Mouse (Mus musculus): ENCODE results near the gene Gm21987. TPM values are rescaled to one million over a fixed set of nuclear protein-coding genes. Genes with fewer than 3 reads are reported as not detected.
A peak's percentile ranks its signal among the peaks of the same experiment; 100 is the strongest.

Gene Gm21987
- polyA plus RNA-seq (2015; fragmentation: Nextera tagmentation; extraction: Ambion mirVana), result 0.52 and 0.90 TPM in 2 replicates

- 3% methylated on average over 35 of the region's 35 CpGs for WGBS
- H3K27me3 ChIP-seq (ENCODE audit: control insufficient read depth, insufficient read depth, low read length), result no peaks in the 10 kb centered on the region
- ATAC-seq (ENCODE audit: insufficient read depth, low FRiP score), result peak; percentile 97
- H3K4me1 ChIP-seq (ENCODE audit: control insufficient read depth, insufficient read depth, low read length), result peaks cover 14% of the 10 kb centered on the region
- H3K36me3 ChIP-seq (ENCODE audit: control insufficient read depth, insufficient read depth, low read length), result no peaks in the 10 kb centered on the region
- peak within 1 kb of the TSS; percentile 59 for H3K4me2 ChIP-seq (ENCODE audit: low read depth, low read length)
- no peaks in the 10 kb centered on the region for H3K9me3 ChIP-seq (replicated peaks; ENCODE audit: control insufficient read depth, low read length)
- peak within 1 kb of the TSS; percentile 94 for H3K4me3 ChIP-seq (replicated peaks; ENCODE audit: low read length)
- peak within 1 kb of the TSS; percentile 85 for H3K9ac ChIP-seq (ENCODE audit: low read length)
- peak within 1 kb of the TSS; percentile 85 for H3K27ac ChIP-seq (ENCODE audit: low read length)
Observed at GRCm38 (mm10) chr16:38346529-38347325, at the start of gene Gm21987, which contains the start of gene Cox17. Gene Gm21987, plus strand, starts transcription at chr16:38347040. Gene Cox17, plus strand, starts transcription at chr16:38346991.

GRCm38 (mm10) chr16:38298410-38298809, 48.4 kb upstream of the Gm21987 start:
- Histone ChIP-seq H3K4me1 (ENCODE audit: control insufficient read depth, insufficient read depth, low read length) (no peaks in the 10 kb centered on the region), H3K27ac (ENCODE audit: low read length) (no peak overlapping the region), H3K27me3 (ENCODE audit: control insufficient read depth, insufficient read depth, low read length) (no peaks in the 10 kb centered on the region), H3K36me3 (ENCODE audit: control insufficient read depth, insufficient read depth, low read length) (no peaks in the 10 kb centered on the region), H3K4me2 (ENCODE audit: low read depth, low read length) (no peak overlapping the region), H3K4me3 (replicated peaks; ENCODE audit: low read length) (no peak overlapping the region), H3K9ac (ENCODE audit: low read length) (no peak overlapping the region), H3K9me3 (replicated peaks; ENCODE audit: control insufficient read depth, low read length) (no peaks in the 10 kb centered on the region)
- 85% methylated on average over 6 of the region's 6 CpGs for WGBS
- no peak for ATAC-seq (ENCODE audit: insufficient read depth, low FRiP score)

GRCm38 (mm10) chr16:38302367-38302766, 44.5 kb upstream of the Gm21987 start:
- H3K4me3 ChIP-seq (replicated peaks; ENCODE audit: low read length), result no peak overlapping the region
- H3K4me1 ChIP-seq (ENCODE audit: control insufficient read depth, insufficient read depth, low read length), result no peaks in the 10 kb centered on the region
- H3K4me2 ChIP-seq (ENCODE audit: low read depth, low read length), result no peak overlapping the region
- H3K9me3 ChIP-seq (replicated peaks; ENCODE audit: control insufficient read depth, low read length), result no peaks in the 10 kb centered on the region
- no peak overlapping the region for H3K9ac ChIP-seq (ENCODE audit: low read length)
- H3K27me3 ChIP-seq (ENCODE audit: control insufficient read depth, insufficient read depth, low read length), result no peaks in the 10 kb centered on the region
- no peak for ATAC-seq (ENCODE audit: insufficient read depth, low FRiP score)
- WGBS, result 84% methylated on average over 13 of the region's 13 CpGs
- no peak overlapping the region for H3K27ac ChIP-seq (ENCODE audit: low read length)
- H3K36me3 ChIP-seq (ENCODE audit: control insufficient read depth, insufficient read depth, low read length), result no peaks in the 10 kb centered on the region

GRCm38 (mm10) chr16:38304460-38305194, 42.2 kb upstream of the Gm21987 start:
- 0 out of 2 replicates have a peak overlapping the region, but pooled peaks have one; percentile 12 for H3K4me3 ChIP-seq (replicated peaks; ENCODE audit: low read length)
- peak; percentile 62; the same call in 1 of the 2 replicates for ATAC-seq (ENCODE audit: insufficient read depth, low FRiP score)
- H3K4me2 ChIP-seq (ENCODE audit: low read depth, low read length), result peak overlapping the region; percentile 33
- 0 out of 2 replicates have a peak overlapping the region, but pooled peaks have one; percentile 11 for H3K9ac ChIP-seq (ENCODE audit: low read length)
- no peaks in the 10 kb centered on the region for H3K4me1 ChIP-seq (ENCODE audit: control insufficient read depth, insufficient read depth, low read length)
- 57% methylated on average over 17 of the region's 17 CpGs for WGBS
- H3K27ac ChIP-seq (ENCODE audit: low read length), result no peak overlapping the region
- H3K27me3 ChIP-seq (ENCODE audit: control insufficient read depth, insufficient read depth, low read length), result no peaks in the 10 kb centered on the region
- no peaks in the 10 kb centered on the region for H3K36me3 ChIP-seq (ENCODE audit: control insufficient read depth, insufficient read depth, low read length)
- H3K9me3 ChIP-seq (replicated peaks; ENCODE audit: control insufficient read depth, low read length), result no peaks in the 10 kb centered on the region

- no peak for ATAC-seq (ENCODE audit: insufficient read depth, low FRiP score)
- 51% methylated on average over 18 of the region's 18 CpGs for WGBS
- H3K4me2 ChIP-seq (ENCODE audit: low read depth, low read length), result no peak overlapping the region
Observed at GRCm38 (mm10) chr16:38306571-38307220, 40.1 kb upstream of the Gm21987 start.

GRCm38 (mm10) chr16:38307221-38307605, 39.6 kb upstream of the Gm21987 start:
- Histone ChIP-seq H3K4me1 (ENCODE audit: control insufficient read depth, insufficient read depth, low read length) (no peaks in the 10 kb centered on the region), H3K27me3 (ENCODE audit: control insufficient read depth, insufficient read depth, low read length) (no peaks in the 10 kb centered on the region), H3K4me3 (replicated peaks; ENCODE audit: low read length) (no peak overlapping the region), H3K4me2 (ENCODE audit: low read depth, low read length) (no peak overlapping the region), H3K9ac (ENCODE audit: low read length) (no peak overlapping the region), H3K36me3 (ENCODE audit: control insufficient read depth, insufficient read depth, low read length) (no peaks in the 10 kb centered on the region), H3K9me3 (replicated peaks; ENCODE audit: control insufficient read depth, low read length) (no peaks in the 10 kb centered on the region), H3K27ac (ENCODE audit: low read length) (no peak overlapping the region)
- no peak for ATAC-seq (ENCODE audit: insufficient read depth, low FRiP score)
- 55% methylated on average over 5 of the region's 5 CpGs for WGBS

More at GRCm38 (mm10) chr16:38306571-38307220, 40.1 kb upstream of the Gm21987 start:
- Histone ChIP-seq H3K4me3 (replicated peaks; ENCODE audit: low read length) (no peak overlapping the region), H3K27me3 (ENCODE audit: control insufficient read depth, insufficient read depth, low read length) (no peaks in the 10 kb centered on the region), H3K27ac (ENCODE audit: low read length) (no peak overlapping the region), H3K36me3 (ENCODE audit: control insufficient read depth, insufficient read depth, low read length) (no peaks in the 10 kb centered on the region), H3K9ac (ENCODE audit: low read length) (no peak overlapping the region), H3K9me3 (replicated peaks; ENCODE audit: control insufficient read depth, low read length) (no peaks in the 10 kb centered on the region), H3K4me1 (ENCODE audit: control insufficient read depth, insufficient read depth, low read length) (no peaks in the 10 kb centered on the region)

GRCm38 (mm10) chr16:38307651-38308050, 39.2 kb upstream of the Gm21987 start:
- Histone ChIP-seq H3K27ac (ENCODE audit: low read length) (no peak overlapping the region), H3K9me3 (replicated peaks; ENCODE audit: control insufficient read depth, low read length) (no peaks in the 10 kb centered on the region), H3K4me3 (replicated peaks; ENCODE audit: low read length) (no peak overlapping the region), H3K4me2 (ENCODE audit: low read depth, low read length) (no peak overlapping the region), H3K9ac (ENCODE audit: low read length) (no peak overlapping the region), H3K27me3 (ENCODE audit: control insufficient read depth, insufficient read depth, low read length) (no peaks in the 10 kb centered on the region), H3K4me1 (ENCODE audit: control insufficient read depth, insufficient read depth, low read length) (no peaks in the 10 kb centered on the region), H3K36me3 (ENCODE audit: control insufficient read depth, insufficient read depth, low read length) (no peaks in the 10 kb centered on the region)
- ATAC-seq (ENCODE audit: insufficient read depth, low FRiP score), result no peak
- 58% methylated on average over 7 of the region's 7 CpGs for WGBS

- Histone ChIP-seq H3K27ac (ENCODE audit: low read length) (no peak overlapping the region), H3K4me2 (ENCODE audit: low read depth, low read length) (no peak overlapping the region), H3K36me3 (ENCODE audit: control insufficient read depth, insufficient read depth, low read length) (no peaks in the 10 kb centered on the region), H3K9me3 (replicated peaks; ENCODE audit: control insufficient read depth, low read length) (no peaks in the 10 kb centered on the region), H3K4me3 (replicated peaks; ENCODE audit: low read length) (no peak overlapping the region), H3K27me3 (ENCODE audit: control insufficient read depth, insufficient read depth, low read length) (no peaks in the 10 kb centered on the region), H3K4me1 (ENCODE audit: control insufficient read depth, insufficient read depth, low read length) (no peaks in the 10 kb centered on the region), H3K9ac (ENCODE audit: low read length) (no peak overlapping the region)
- 86% methylated on average over 11 of the region's 11 CpGs for WGBS
- ATAC-seq (ENCODE audit: insufficient read depth, low FRiP score), result no peak
Observed at GRCm38 (mm10) chr16:38308195-38308594, 38.6 kb upstream of the Gm21987 start.

Data from stomach, embryonic 16.5 days (tissue).